Mouse (Mus musculus) olfactory bulb, adult 2 months (tissue): ENCODE data around the gene Vgll4.

ENCODE experiments used
- CTCF ChIP-seq: fragments of 200-500 bp; IDR thresholded peaks from 2 replicates; pipeline ENCODE4 v1.5.1; 2012; ENCODE audit warnings: low read depth, mild to moderate bottlenecking, low read length, moderate library complexity; ENCODE audit not compliant: insufficient read depth
- POLR2A ChIP-seq: fragments of 200-500 bp; IDR thresholded peaks from 2 replicates; pipeline ENCODE4 v1.6.1; 2012; ENCODE audit warnings: mild to moderate bottlenecking, low read depth, low read length, moderate library complexity; ENCODE audit not compliant: insufficient read depth

DNA sequence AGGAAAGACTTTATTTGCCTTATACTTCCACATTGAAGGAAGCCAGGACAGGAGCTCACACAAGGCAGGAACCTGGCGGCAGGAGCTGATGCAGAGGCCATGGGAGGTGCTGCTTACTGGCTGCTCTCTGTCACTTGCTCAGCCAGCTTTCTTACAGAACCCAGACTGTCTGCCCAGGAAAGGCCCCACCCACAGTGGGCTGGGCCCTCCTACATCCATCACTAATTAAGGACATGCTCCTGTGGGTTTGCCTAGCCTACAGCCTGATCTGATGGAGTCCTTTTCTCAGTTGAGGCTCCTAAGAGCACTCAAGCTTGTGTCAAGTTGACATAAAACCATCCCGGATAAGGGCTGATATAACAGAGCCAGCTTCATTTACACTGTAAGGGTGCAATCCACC lies 115.4 kb downstream of the Vgll4 start:
- no peak for TF ChIP-seq CTCF
- TF ChIP-seq POLR2A = no peak
